Mouse (Mus musculus) heart, postnatal 0 days (tissue): ENCODE data around the gene Rdh11. TPM values are rescaled to one million over a fixed set of nuclear protein-coding genes. Genes with fewer than 3 reads are reported as not detected.
"Not testable (repeated sequence)": the region's sequence is repeated elsewhere in the genome, so short reads cannot be mapped to it uniquely, and the experiment has no call there.

Experiments used
- ATAC-seq: fragments of 200-750 bp; cut with Nextera tagmentation; 2 replicates; pipeline ENCODE4 v1.8.0; 2017; ENCODE audit warnings: low read depth, moderate number of reproducible peaks, moderate library complexity; ENCODE audit not compliant: insufficient read depth
- DNase-seq: peaks from one replicate; pipeline ENCODE4 v3.0.0-alpha.2; 2016; ENCODE audit warnings: low spot score
- H3K27ac ChIP-seq: fragments of 300-500 bp; sonication (generic); 2 replicates; pipeline ENCODE4 v1.5.1; 2014; ENCODE audit warnings: low read depth, mild to moderate bottlenecking
- H3K27me3 ChIP-seq: fragments of 300-500 bp; sonication (generic); 2 replicates; pipeline ENCODE4 v1.6.1; 2014; ENCODE audit warnings: low read length, mixed read lengths; ENCODE audit not compliant: control insufficient read depth, insufficient read depth
- H3K36me3 ChIP-seq: fragments of 300-500 bp; sonication (generic); replicated peaks from 2 replicates; pipeline ENCODE4 v1.6.1; 2014; ENCODE audit warnings: low read length, mixed read lengths; ENCODE audit not compliant: control insufficient read depth, insufficient read depth
- H3K4me1 ChIP-seq: fragments of 300-500 bp; sonication (generic); 2 replicates; pipeline ENCODE4 v1.6.1; 2014; ENCODE audit warnings: antibody characterized with exemption; ENCODE audit not compliant: control insufficient read depth, insufficient read depth
- H3K4me2 ChIP-seq: fragments of 300-500 bp; sonication (generic); 2 replicates; pipeline ENCODE4 v1.6.1; 2014; ENCODE audit warnings: low read depth, mild to moderate bottlenecking, low read length, moderate library complexity
- H3K4me3 ChIP-seq: fragments of 300-500 bp; sonication (generic); 2 replicates; pipeline ENCODE4 v1.5.1; 2014; ENCODE audit warnings: low read depth, low read length
- H3K9ac ChIP-seq: fragments of 300-500 bp; sonication (generic); replicated peaks from 2 replicates; pipeline ENCODE4 v1.6.1; 2014; ENCODE audit warnings: low read depth, low read length, mixed read lengths
- H3K9me3 ChIP-seq: fragments of 300-500 bp; sonication (generic); replicated peaks from 2 replicates; pipeline ENCODE4 v1.6.1; 2016; ENCODE audit warnings: low read length; ENCODE audit not compliant: control insufficient read depth
- CTCF ChIP-seq: IDR thresholded peaks from 2 replicates; pipeline ENCODE4 v1.5.1; 2016; ENCODE audit warnings: antibody characterized with exemption, control low read depth, low read depth
- EP300 ChIP-seq: IDR thresholded peaks from 2 replicates; pipeline ENCODE4 v1.6.1; 2016; ENCODE audit warnings: antibody characterized with exemption, low read depth
- WGBS: fragments of 180-500 bp; shearing (Covaris S2); extraction: QIAGEN DNeasy Blood & Tissue Kit; methylation state at CpG from one replicate; pipeline ENCODE4 v1.1.7; 2014; 5-methylcytosine and 5-hydroxymethylcytosine counted together
- polyA plus RNA-seq: library from polyadenylated mRNA; unstranded; fragments of >200 nt; fragmentation: Nextera tagmentation; extraction: Ambion mirVana; gene quantifications from 2 replicates; pipeline ENCODE4 v1.2.1, GENCODE M21; 2015
- total RNA-seq: library from RNA; depleted of rRNA; stranded (reverse); fragments of >200 nt; gene quantifications from 2 replicates; pipeline ENCODE4 v1.2.3, GENCODE M21; 2014; ENCODE audit warnings: low replicate concordance

The Rdh11 gene
- total and polyA plus RNA-seq, 2 experiments from 2014 or later: 6.7 to 6.8 TPM

- Histone ChIP-seq H3K4me3 (no peak overlapping the region), H3K4me2 (no peak overlapping the region), H3K27me3 (no peaks in the 10 kb centered on the region), H3K4me1 (no peaks in the 10 kb centered on the region), H3K9me3 (no peaks in the 10 kb centered on the region), H3K27ac (no peak overlapping the region), H3K9ac (no peak overlapping the region), H3K36me3 (no peaks in the 10 kb centered on the region)
- ATAC-seq (no peak), DNase-seq (no peak)
- no peak for TF ChIP-seq EP300
- no peak for TF ChIP-seq CTCF
- WGBS: 50% methylated on average over 3 of the region's 3 CpGs
Measured at GRCm38 (mm10) chr12:79201882-79202281, 9.8 kb upstream of the Rdh11 start.

GRCm38 (mm10) chr12:79197105-79197504, 5.0 kb upstream of the Rdh11 start:
- H3K27me3 ChIP-seq: no peaks in the 10 kb centered on the region
- no peaks in the 10 kb centered on the region for H3K9me3 ChIP-seq
- H3K4me2 ChIP-seq: no peak overlapping the region
- WGBS: 69% methylated on average over 5 of the region's 5 CpGs
- DNase-seq (no peak), ATAC-seq (no peak)
- no peaks in the 10 kb centered on the region for H3K4me1 ChIP-seq
- H3K36me3 ChIP-seq: no peaks in the 10 kb centered on the region
- no peak overlapping the region for H3K9ac ChIP-seq
- no peak for TF ChIP-seq EP300
- TF ChIP-seq CTCF: no peak
- no peak overlapping the region for H3K27ac ChIP-seq
- no peak overlapping the region for H3K4me3 ChIP-seq

- peaks cover 12% of the 10 kb centered on the region for H3K4me1 ChIP-seq
- H3K4me2 ChIP-seq: no peak overlapping the region
- peak; percentile 64 for DNase-seq
- no peaks in the 10 kb centered on the region for H3K27me3 ChIP-seq
- no peak overlapping the region for H3K4me3 ChIP-seq
- no peak overlapping the region for H3K27ac ChIP-seq
- H3K9me3 ChIP-seq: no peaks in the 10 kb centered on the region
- ATAC-seq: 0 out of 2 replicates have a peak, but pooled peaks have one; percentile 24
- 0 out of 2 replicates have a peak, but pooled peaks cover under 1% of the 10 kb centered on the region for H3K36me3 ChIP-seq
- H3K9ac ChIP-seq: no peak overlapping the region
- TF ChIP-seq EP300 (no peak), CTCF (peak; percentile 77)
- WGBS: 2% methylated on average over 3 of the region's 3 CpGs
Measured at GRCm38 (mm10) chr12:79193441-79193840, 1.3 kb upstream of the Rdh11 start.

GRCm38 (mm10) chr12:79191701-79192100, 392 bp downstream of the Rdh11 start:
- DNase-seq (peak; percentile 80), ATAC-seq (peak; percentile 93)
- Histone ChIP-seq H3K9ac (peak overlapping the region; percentile 63), H3K4me3 (peak overlapping the region; percentile 68), H3K9me3 (no peaks in the 10 kb centered on the region), H3K27ac (peak overlapping the region; percentile 5; the same call in 1 of the 2 replicates), H3K4me1 (peaks cover 12% of the 10 kb centered on the region), H3K27me3 (no peaks in the 10 kb centered on the region), H3K4me2 (peak overlapping the region; percentile 97), H3K36me3 (peaks cover 17% of the 10 kb centered on the region)
- 4% methylated on average over 14 of the region's 14 CpGs for WGBS
- no peak for TF ChIP-seq EP300
- peak; percentile 50 for TF ChIP-seq CTCF

- peaks cover 12% of the 10 kb centered on the region for H3K4me1 ChIP-seq
- peak overlapping the region; percentile 68 for H3K4me3 ChIP-seq
- H3K27ac ChIP-seq: peak overlapping the region; percentile 5; the same call in 1 of the 2 replicates
- DNase-seq: peak; percentile 51
- peak overlapping the region; percentile 97 for H3K4me2 ChIP-seq
- H3K27me3 ChIP-seq: no peaks in the 10 kb centered on the region
- WGBS: 1% methylated on average over 18 of the region's 18 CpGs
- H3K9ac ChIP-seq: peak overlapping the region; percentile 63
- no peak for TF ChIP-seq CTCF
- no peak for TF ChIP-seq EP300
- no peaks in the 10 kb centered on the region for H3K9me3 ChIP-seq
- H3K36me3 ChIP-seq: peaks cover 23% of the 10 kb centered on the region
- peak; percentile 67 for ATAC-seq
Measured at GRCm38 (mm10) chr12:79190931-79191673, 991 bp downstream of the Rdh11 start.

- H3K9ac ChIP-seq, H3K27me3 ChIP-seq, DNase-seq, H3K4me1 ChIP-seq, H3K9me3 ChIP-seq, H3K4me2 ChIP-seq, ATAC-seq, H3K27ac ChIP-seq, H3K4me3 ChIP-seq: not testable (repeated sequence)
- H3K36me3 ChIP-seq: peaks cover 72% of the 10 kb centered on the region
- WGBS: 74% methylated on average over 6 of the region's 6 CpGs
Measured at GRCm38 (mm10) chr12:79185160-79185559, 6.9 kb downstream of the Rdh11 start.
